Mouse (Mus musculus): ENCODE data around the gene Tle3.

The Tle3 gene

GRCm38 (mm10) chr9:61371755-61372509 is at the start of gene Tle3:
Gene Tle3, plus strand, starts transcription at chr9:61372366.
- Histone ChIP-seq H3K4me3 (replicated peaks; ENCODE audit: low read length) (peak within 1 kb of the TSS; percentile 88), H3K4me1 (replicated peaks; ENCODE audit: low read depth, low read length) (peaks cover 71% of the 10 kb centered on the region), H3K9me3 (ENCODE audit: low read length) (no peaks in the 10 kb centered on the region), H3K27me3 (ENCODE audit: insufficient read depth, low read length) (peaks cover 22% of the 10 kb centered on the region), H3K36me3 (ENCODE audit: insufficient read depth, low read length) (peaks cover 27% of the 10 kb centered on the region)
- no peak for TF ChIP-seq CTCF (conservative IDR thresholded peaks at IDR 0.05; ENCODE audit: low read length)

GRCm38 (mm10) chr9:61323221-61323620 is 48.9 kb upstream of the Tle3 start:
- H3K36me3 ChIP-seq (ENCODE audit: insufficient read depth, low read length), result no peaks in the 10 kb centered on the region
- H3K4me1 ChIP-seq (replicated peaks; ENCODE audit: low read depth, low read length), result peaks cover 74% of the 10 kb centered on the region
- TF ChIP-seq NANOG (IDR thresholded peaks at IDR 0.05; ENCODE audit: borderline replicate concordance, low read length), result no peak
- TF ChIP-seq CTCF (conservative IDR thresholded peaks at IDR 0.05; ENCODE audit: low read length), result no peak
- TF ChIP-seq POU5F1 (IDR thresholded peaks at IDR 0.05; ENCODE audit: borderline replicate concordance, low read length), result no peak
- no peak overlapping the region for H3K4me3 ChIP-seq (replicated peaks; ENCODE audit: low read length)
- H3K27me3 ChIP-seq (ENCODE audit: insufficient read depth, low read length), result peaks cover 34% of the 10 kb centered on the region
- peaks cover 4% of the 10 kb centered on the region; the same call in 1 of the 2 replicates for H3K9me3 ChIP-seq (ENCODE audit: low read length)

- no peak for TF ChIP-seq POU5F1 (IDR thresholded peaks at IDR 0.05; ENCODE audit: borderline replicate concordance, low read length)
- Histone ChIP-seq H3K9me3 (ENCODE audit: low read length) (peaks cover 1% of the 10 kb centered on the region; the same call in 1 of the 2 replicates), H3K27me3 (ENCODE audit: insufficient read depth, low read length) (peaks cover 34% of the 10 kb centered on the region), H3K4me1 (replicated peaks; ENCODE audit: low read depth, low read length) (peaks cover 67% of the 10 kb centered on the region), H3K4me3 (replicated peaks; ENCODE audit: low read length) (peak overlapping the region; percentile 43), H3K36me3 (ENCODE audit: insufficient read depth, low read length) (no peaks in the 10 kb centered on the region)
Observed at GRCm38 (mm10) chr9:61323879-61324278, 48.3 kb upstream of the Tle3 start.

- no peaks in the 10 kb centered on the region for H3K9me3 ChIP-seq (ENCODE audit: low read length)
- TF ChIP-seq NANOG (IDR thresholded peaks at IDR 0.05; ENCODE audit: borderline replicate concordance, low read length) (no peak), CTCF (conservative IDR thresholded peaks at IDR 0.05; ENCODE audit: low read length) (no peak), POU5F1 (IDR thresholded peaks at IDR 0.05; ENCODE audit: borderline replicate concordance, low read length) (no peak)
- H3K27me3 ChIP-seq (ENCODE audit: insufficient read depth, low read length), result peaks cover 36% of the 10 kb centered on the region
- H3K4me1 ChIP-seq (replicated peaks; ENCODE audit: low read depth, low read length), result peaks cover 63% of the 10 kb centered on the region
- H3K36me3 ChIP-seq (ENCODE audit: insufficient read depth, low read length), result no peaks in the 10 kb centered on the region
- H3K4me3 ChIP-seq (replicated peaks; ENCODE audit: low read length), result peak overlapping the region; percentile 43
Observed at GRCm38 (mm10) chr9:61324354-61324753, 47.8 kb upstream of the Tle3 start.

- H3K4me1 ChIP-seq (replicated peaks; ENCODE audit: low read depth, low read length), result peaks cover 56% of the 10 kb centered on the region
- peaks cover 41% of the 10 kb centered on the region for H3K27me3 ChIP-seq (ENCODE audit: insufficient read depth, low read length)
- H3K36me3 ChIP-seq (ENCODE audit: insufficient read depth, low read length), result no peaks in the 10 kb centered on the region
- TF ChIP-seq POU5F1 (IDR thresholded peaks at IDR 0.05; ENCODE audit: borderline replicate concordance, low read length) (no peak), NANOG (IDR thresholded peaks at IDR 0.05; ENCODE audit: borderline replicate concordance, low read length) (no peak), CTCF (conservative IDR thresholded peaks at IDR 0.05; ENCODE audit: low read length) (no peak)
- H3K9me3 ChIP-seq (ENCODE audit: low read length), result no peaks in the 10 kb centered on the region
- H3K4me3 ChIP-seq (replicated peaks; ENCODE audit: low read length), result no peak overlapping the region
Observed at GRCm38 (mm10) chr9:61325012-61325411, 47.2 kb upstream of the Tle3 start.

GRCm38 (mm10) chr9:61325931-61326351 is 46.2 kb upstream of the Tle3 start:
- TF ChIP-seq POU5F1 (IDR thresholded peaks at IDR 0.05; ENCODE audit: borderline replicate concordance, low read length) (no peak), CTCF (conservative IDR thresholded peaks at IDR 0.05; ENCODE audit: low read length) (no peak), NANOG (IDR thresholded peaks at IDR 0.05; ENCODE audit: borderline replicate concordance, low read length) (no peak)
- Histone ChIP-seq H3K4me1 (replicated peaks; ENCODE audit: low read depth, low read length) (peaks cover 48% of the 10 kb centered on the region), H3K4me3 (replicated peaks; ENCODE audit: low read length) (no peak overlapping the region), H3K36me3 (ENCODE audit: insufficient read depth, low read length) (no peaks in the 10 kb centered on the region), H3K27me3 (ENCODE audit: insufficient read depth, low read length) (peaks cover 41% of the 10 kb centered on the region), H3K9me3 (ENCODE audit: low read length) (no peaks in the 10 kb centered on the region)

- Histone ChIP-seq H3K4me3 (replicated peaks; ENCODE audit: low read length) (no peak overlapping the region), H3K27me3 (ENCODE audit: insufficient read depth, low read length) (peaks cover 38% of the 10 kb centered on the region), H3K36me3 (ENCODE audit: insufficient read depth, low read length) (no peaks in the 10 kb centered on the region), H3K9me3 (ENCODE audit: low read length) (no peaks in the 10 kb centered on the region), H3K4me1 (replicated peaks; ENCODE audit: low read depth, low read length) (peaks cover 44% of the 10 kb centered on the region)
- TF ChIP-seq CTCF (conservative IDR thresholded peaks at IDR 0.05; ENCODE audit: low read length) (no peak), POU5F1 (IDR thresholded peaks at IDR 0.05; ENCODE audit: borderline replicate concordance, low read length) (no peak), NANOG (IDR thresholded peaks at IDR 0.05; ENCODE audit: borderline replicate concordance, low read length) (no peak)
Observed at GRCm38 (mm10) chr9:61326922-61327321, 45.2 kb upstream of the Tle3 start.

- no peaks in the 10 kb centered on the region for H3K9me3 ChIP-seq (ENCODE audit: low read length)
- no peak overlapping the region for H3K4me3 ChIP-seq (replicated peaks; ENCODE audit: low read length)
- peaks cover 36% of the 10 kb centered on the region for H3K4me1 ChIP-seq (replicated peaks; ENCODE audit: low read depth, low read length)
- H3K36me3 ChIP-seq (ENCODE audit: insufficient read depth, low read length), result no peaks in the 10 kb centered on the region
- H3K27me3 ChIP-seq (ENCODE audit: insufficient read depth, low read length), result peaks cover 26% of the 10 kb centered on the region
- TF ChIP-seq CTCF (conservative IDR thresholded peaks at IDR 0.05; ENCODE audit: low read length) (no peak), POU5F1 (IDR thresholded peaks at IDR 0.05; ENCODE audit: borderline replicate concordance, low read length) (no peak), NANOG (IDR thresholded peaks at IDR 0.05; ENCODE audit: borderline replicate concordance, low read length) (no peak)
Observed at GRCm38 (mm10) chr9:61328173-61328572, 44.0 kb upstream of the Tle3 start.

- Histone ChIP-seq H3K4me1 (replicated peaks; ENCODE audit: low read depth, low read length) (peaks cover 16% of the 10 kb centered on the region), H3K36me3 (ENCODE audit: insufficient read depth, low read length) (no peaks in the 10 kb centered on the region), H3K4me3 (replicated peaks; ENCODE audit: low read length) (no peak overlapping the region), H3K27me3 (ENCODE audit: insufficient read depth, low read length) (peaks cover 24% of the 10 kb centered on the region), H3K9me3 (ENCODE audit: low read length) (no peaks in the 10 kb centered on the region)
- TF ChIP-seq CTCF (conservative IDR thresholded peaks at IDR 0.05; ENCODE audit: low read length) (no peak), NANOG (IDR thresholded peaks at IDR 0.05; ENCODE audit: borderline replicate concordance, low read length) (no peak), POU5F1 (IDR thresholded peaks at IDR 0.05; ENCODE audit: borderline replicate concordance, low read length) (no peak)
Observed at GRCm38 (mm10) chr9:61330747-61331146, 41.4 kb upstream of the Tle3 start.
